Mouse (Mus musculus): ENCODE measurements around the gene Cln3. TPM values are rescaled to one million over a fixed set of nuclear protein-coding genes. Genes with fewer than 3 reads are reported as not detected.
A peak's percentile ranks its signal among the peaks of the same experiment; 100 is the strongest.

Cln3 gene
- not detected in 2 replicates for polyA plus RNA-seq (2012; ENCODE audit: insufficient read depth, insufficient read length, low replicate concordance, missing spikeins)

- TF ChIP-seq CTCF (IDR thresholded peaks at IDR 0.05; ENCODE audit: insufficient read depth, low read depth, low read length) (no peak), POLR2A (IDR thresholded peaks at IDR 0.05; ENCODE audit: insufficient read depth, low read depth, low read length) (no peak)
- Histone ChIP-seq H3K4me3 (ENCODE audit: insufficient read depth, low read depth, low read length) (no peak within 1 kb of the TSS), H3K4me1 (ENCODE audit: control insufficient read depth, insufficient read depth, low read length) (peaks cover 12% of the 10 kb centered on the region), H3K27ac (ENCODE audit: insufficient read depth, low read depth, low read length) (no peak within 1 kb of the TSS)
- WGBS = 75% methylated on average over 6 of the region's 6 CpGs
Observed at GRCm38 (mm10) chr7:126585717-126586116, at the start of gene Cln3. TSS of gene Cln3 (minus strand) at chr7:126585817.

- TF ChIP-seq POLR2A (IDR thresholded peaks at IDR 0.05; ENCODE audit: insufficient read depth, low read depth, low read length) = no peak
- TF ChIP-seq CTCF (IDR thresholded peaks at IDR 0.05; ENCODE audit: insufficient read depth, low read depth, low read length) = no peak
- no peak overlapping the region for H3K27ac ChIP-seq (ENCODE audit: insufficient read depth, low read depth, low read length)
- no peak overlapping the region for H3K4me3 ChIP-seq (ENCODE audit: insufficient read depth, low read depth, low read length)
- H3K4me1 ChIP-seq (ENCODE audit: control insufficient read depth, insufficient read depth, low read length) = no peaks in the 10 kb centered on the region
Observed at GRCm38 (mm10) chr7:126635375-126635774, 49.8 kb upstream of the Cln3 start.

- H3K27ac ChIP-seq (ENCODE audit: insufficient read depth, low read depth, low read length) = no peak overlapping the region
- H3K4me3 ChIP-seq (ENCODE audit: insufficient read depth, low read depth, low read length) = no peak overlapping the region
- 92% methylated on average over 2 of the region's 2 CpGs for WGBS
- TF ChIP-seq CTCF (IDR thresholded peaks at IDR 0.05; ENCODE audit: insufficient read depth, low read depth, low read length) = no peak
- no peak for TF ChIP-seq POLR2A (IDR thresholded peaks at IDR 0.05; ENCODE audit: insufficient read depth, low read depth, low read length)
- peaks cover 8% of the 10 kb centered on the region for H3K4me1 ChIP-seq (ENCODE audit: control insufficient read depth, insufficient read depth, low read length)
Observed at GRCm38 (mm10) chr7:126632478-126632877, 46.9 kb upstream of the Cln3 start.

GRCm38 (mm10) chr7:126630824-126631518 lies 45.4 kb upstream of the Cln3 start, which contains the start of gene Nupr1:
TSS of gene Nupr1 (minus strand) at chr7:126630861.
- WGBS = 96% methylated on average over 4 of the region's 4 CpGs
- Histone ChIP-seq H3K4me1 (ENCODE audit: control insufficient read depth, insufficient read depth, low read length) (peaks cover 8% of the 10 kb centered on the region), H3K27ac (ENCODE audit: insufficient read depth, low read depth, low read length) (no peak within 1 kb of the TSS), H3K4me3 (ENCODE audit: insufficient read depth, low read depth, low read length) (no peak within 1 kb of the TSS)
- TF ChIP-seq CTCF (IDR thresholded peaks at IDR 0.05; ENCODE audit: insufficient read depth, low read depth, low read length) (no peak), POLR2A (IDR thresholded peaks at IDR 0.05; ENCODE audit: insufficient read depth, low read depth, low read length) (no peak)

- 34% methylated on average over 3 of the region's 3 CpGs for WGBS
- peaks cover 15% of the 10 kb centered on the region for H3K4me1 ChIP-seq (ENCODE audit: control insufficient read depth, insufficient read depth, low read length)
- TF ChIP-seq POLR2A (IDR thresholded peaks at IDR 0.05; ENCODE audit: insufficient read depth, low read depth, low read length) (no peak), CTCF (IDR thresholded peaks at IDR 0.05; ENCODE audit: insufficient read depth, low read depth, low read length) (no peak)
- H3K27ac ChIP-seq (ENCODE audit: insufficient read depth, low read depth, low read length) = no peak overlapping the region
- no peak overlapping the region for H3K4me3 ChIP-seq (ENCODE audit: insufficient read depth, low read depth, low read length)
Observed at GRCm38 (mm10) chr7:126629915-126630314, 44.3 kb upstream of the Cln3 start.

GRCm38 (mm10) chr7:126628111-126628510 lies 42.5 kb upstream of the Cln3 start:
- H3K27ac ChIP-seq (ENCODE audit: insufficient read depth, low read depth, low read length) = peak overlapping the region; percentile 51
- H3K4me1 ChIP-seq (ENCODE audit: control insufficient read depth, insufficient read depth, low read length) = peaks cover 19% of the 10 kb centered on the region
- TF ChIP-seq POLR2A (IDR thresholded peaks at IDR 0.05; ENCODE audit: insufficient read depth, low read depth, low read length) (no peak), CTCF (IDR thresholded peaks at IDR 0.05; ENCODE audit: insufficient read depth, low read depth, low read length) (no peak)
- no peak overlapping the region for H3K4me3 ChIP-seq (ENCODE audit: insufficient read depth, low read depth, low read length)
- WGBS = 42% methylated on average over 6 of the region's 6 CpGs

GRCm38 (mm10) chr7:126625807-126626600 lies 40.4 kb upstream of the Cln3 start:
- WGBS = 84% methylated on average over 3 of the region's 3 CpGs
- Histone ChIP-seq H3K27ac (ENCODE audit: insufficient read depth, low read depth, low read length) (peak overlapping the region; percentile 49; the same call in 1 of the 2 replicates), H3K4me3 (ENCODE audit: insufficient read depth, low read depth, low read length) (no peak overlapping the region), H3K4me1 (ENCODE audit: control insufficient read depth, insufficient read depth, low read length) (peaks cover 19% of the 10 kb centered on the region)
- TF ChIP-seq POLR2A (IDR thresholded peaks at IDR 0.05; ENCODE audit: insufficient read depth, low read depth, low read length) (no peak), CTCF (IDR thresholded peaks at IDR 0.05; ENCODE audit: insufficient read depth, low read depth, low read length) (no peak)

GRCm38 (mm10) chr7:126625369-126625768 lies 39.8 kb upstream of the Cln3 start:
- H3K4me3 ChIP-seq (ENCODE audit: insufficient read depth, low read depth, low read length) = no peak overlapping the region
- TF ChIP-seq CTCF (IDR thresholded peaks at IDR 0.05; ENCODE audit: insufficient read depth, low read depth, low read length) = no peak
- 0 out of 2 replicates have a peak, but pooled peaks have one; percentile 26 for TF ChIP-seq POLR2A (IDR thresholded peaks at IDR 0.05; ENCODE audit: insufficient read depth, low read depth, low read length)
- WGBS = 9% methylated on average over 6 of the region's 6 CpGs
- H3K27ac ChIP-seq (ENCODE audit: insufficient read depth, low read depth, low read length) = peak overlapping the region; percentile 59
- H3K4me1 ChIP-seq (ENCODE audit: control insufficient read depth, insufficient read depth, low read length) = peaks cover 19% of the 10 kb centered on the region

GRCm38 (mm10) chr7:126624774-126625173 lies 39.2 kb upstream of the Cln3 start:
- Histone ChIP-seq H3K4me1 (ENCODE audit: control insufficient read depth, insufficient read depth, low read length) (peaks cover 19% of the 10 kb centered on the region), H3K27ac (ENCODE audit: insufficient read depth, low read depth, low read length) (peak overlapping the region; percentile 59), H3K4me3 (ENCODE audit: insufficient read depth, low read depth, low read length) (peak overlapping the region; percentile 16; the same call in 1 of the 2 replicates)
- TF ChIP-seq CTCF (IDR thresholded peaks at IDR 0.05; ENCODE audit: insufficient read depth, low read depth, low read length) = no peak
- 77% methylated on average over 16 of the region's 16 CpGs for WGBS
